Mouse (Mus musculus) hindbrain, embryonic 14.5 days (tissue): ENCODE measurements around the gene Mrps12. TPM values are rescaled to one million over a fixed set of nuclear protein-coding genes. Genes with fewer than 3 reads are reported as not detected.

Experiments
- ATAC-seq: fragments of 200-750 bp; cut with Nextera tagmentation; 2 replicates; pipeline ENCODE4 v1.8.0; 2017; ENCODE audit warnings: moderate number of reproducible peaks, mild to moderate bottlenecking, moderate TSS enrichment, moderate library complexity; ENCODE audit not compliant: low FRiP score
- DNase-seq: peaks from one replicate; pipeline ENCODE4 v3.0.0-alpha.2; 2015; ENCODE audit warnings: low spot score
- H3K27ac ChIP-seq: fragments of 300-500 bp; sonication (generic); 2 replicates; pipeline ENCODE4 v1.5.1; 2014; ENCODE audit warnings: mild to moderate bottlenecking, moderate library complexity
- H3K27me3 ChIP-seq: fragments of 300-500 bp; sonication (generic); 2 replicates; pipeline ENCODE4 v1.6.1; 2014; ENCODE audit warnings: mild to moderate bottlenecking, low read length, mixed read lengths; ENCODE audit not compliant: control insufficient read depth, insufficient read depth
- H3K36me3 ChIP-seq: fragments of 300-500 bp; sonication (generic); replicated peaks from 2 replicates; pipeline ENCODE4 v1.6.1; 2014; ENCODE audit not compliant: control insufficient read depth, insufficient read depth
- H3K4me1 ChIP-seq: fragments of 300-500 bp; sonication (generic); replicated peaks from 2 replicates; pipeline ENCODE4 v1.6.1; 2014; ENCODE audit warnings: antibody characterized with exemption, low read length, mixed read lengths; ENCODE audit not compliant: control insufficient read depth, insufficient read depth
- H3K4me2 ChIP-seq: fragments of 300-500 bp; sonication (generic); replicated peaks from 2 replicates; pipeline ENCODE4 v1.6.1; 2014; ENCODE audit warnings: mild to moderate bottlenecking, moderate library complexity
- H3K4me3 ChIP-seq: fragments of 300-500 bp; sonication (generic); replicated peaks from 2 replicates; pipeline ENCODE4 v1.5.1; 2014; ENCODE audit warnings: mild to moderate bottlenecking, low read length
- H3K9ac ChIP-seq: fragments of 300-500 bp; sonication (generic); 2 replicates; pipeline ENCODE4 v1.6.1; 2014
- H3K9me3 ChIP-seq: fragments of 300-500 bp; sonication (generic); 2 replicates; pipeline ENCODE4 v1.6.1; 2016; ENCODE audit warnings: low read length; ENCODE audit not compliant: control insufficient read depth
- WGBS: fragments of 180-500 bp; shearing (Covaris S2); extraction: QIAGEN DNeasy Blood & Tissue Kit; methylation state at CpG from one replicate; pipeline ENCODE4 v1.1.7; 2014; 5-methylcytosine and 5-hydroxymethylcytosine counted together
- polyA plus RNA-seq: library from polyadenylated mRNA; unstranded; fragments of >200 nt; fragmentation: Nextera tagmentation; extraction: Ambion mirVana; gene quantifications from 2 replicates; pipeline ENCODE4 v1.2.1, GENCODE M21; 2014

Gene Mrps12
- polyA plus RNA-seq, 1 experiment from 2014 or later: 118 TPM

DNA sequence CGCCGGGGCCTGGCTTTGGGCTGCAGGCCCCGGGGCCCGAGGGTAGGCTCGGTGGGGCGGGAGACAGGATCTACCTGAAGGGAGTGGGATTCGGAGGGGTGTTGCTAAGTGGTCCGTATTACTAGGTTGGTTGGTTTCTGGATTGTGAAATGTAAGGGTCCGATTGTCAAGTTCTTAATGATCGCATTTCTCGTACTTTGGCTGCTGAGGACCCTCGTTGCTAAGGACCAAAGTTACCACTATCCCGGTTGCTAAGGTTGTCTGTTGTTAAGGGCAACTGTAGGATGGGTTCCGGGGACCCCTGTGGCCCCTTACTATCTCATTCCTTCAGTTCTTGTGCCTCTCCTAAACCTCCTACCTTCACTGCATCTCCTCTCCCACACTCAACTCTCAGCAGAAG lies 25.3 kb upstream of the Mrps12 start:
- H3K4me3 ChIP-seq: peak overlapping the region; percentile 64
- DNase-seq (peak; percentile 52), ATAC-seq (peak; percentile 7)
- peak overlapping the region; percentile 74 for H3K4me2 ChIP-seq
- 8% methylated on average over 14 of the region's 14 CpGs for WGBS
- H3K9ac ChIP-seq: peak overlapping the region; percentile 75
- peaks cover 26% of the 10 kb centered on the region for H3K4me1 ChIP-seq
- no peaks in the 10 kb centered on the region for H3K27me3 ChIP-seq
- peaks cover 14% of the 10 kb centered on the region for H3K36me3 ChIP-seq
- H3K27ac ChIP-seq: no peak overlapping the region
- H3K9me3 ChIP-seq: no peaks in the 10 kb centered on the region

DNA sequence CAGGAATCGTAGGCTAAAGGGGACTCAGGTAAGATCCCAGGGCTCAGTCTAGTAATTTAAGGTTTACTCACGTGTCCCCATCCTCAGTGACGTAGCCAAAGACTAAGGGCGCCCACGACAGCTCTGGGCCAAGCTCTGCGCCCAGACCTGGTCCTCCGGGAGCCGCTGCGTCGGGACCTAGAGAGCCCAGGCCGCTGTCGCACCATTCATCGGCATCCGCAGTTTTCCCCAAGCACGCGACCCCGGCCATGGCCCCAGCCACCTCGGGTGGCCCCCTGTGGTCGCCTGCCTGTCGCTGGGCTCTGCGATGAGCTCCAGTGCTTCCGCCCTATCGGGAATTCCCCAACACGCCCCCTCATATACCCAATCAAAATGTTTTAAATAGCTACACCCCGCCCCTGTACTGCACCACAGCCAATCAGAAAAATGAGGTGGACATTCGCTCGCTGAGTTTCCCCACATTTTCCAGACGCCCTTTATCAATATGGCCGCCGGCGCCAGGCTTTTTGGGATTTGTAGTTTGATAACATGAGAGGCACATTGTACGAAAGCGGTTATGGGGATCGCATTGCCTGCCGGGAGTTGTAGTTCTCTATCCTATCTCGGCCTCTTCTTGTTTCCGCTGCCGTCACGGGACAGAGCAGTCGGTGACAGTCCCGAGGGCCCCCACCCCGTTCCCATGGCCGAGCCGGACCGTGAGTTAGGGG lies 24.7 kb upstream of the Mrps12 start, which contains the start of gene Sirt2:
Gene Sirt2, plus strand, starts transcription at position 563 of the 707 bp plus-strand sequence.
- DNase-seq: peak; percentile 98
- H3K9ac ChIP-seq: peak within 1 kb of the TSS; percentile 75
- no peaks in the 10 kb centered on the region for H3K9me3 ChIP-seq
- peak within 1 kb of the TSS; percentile 74 for H3K4me2 ChIP-seq
- peak within 1 kb of the TSS; percentile 15; the same call in 1 of the 2 replicates for H3K27ac ChIP-seq
- peak within 1 kb of the TSS; percentile 64 for H3K4me3 ChIP-seq
- ATAC-seq: peak; percentile 98
- under 1% methylated on average over 45 of the region's 45 CpGs for WGBS
- peaks cover 26% of the 10 kb centered on the region for H3K4me1 ChIP-seq
- no peaks in the 10 kb centered on the region for H3K27me3 ChIP-seq
- peaks cover 20% of the 10 kb centered on the region for H3K36me3 ChIP-seq

DNA sequence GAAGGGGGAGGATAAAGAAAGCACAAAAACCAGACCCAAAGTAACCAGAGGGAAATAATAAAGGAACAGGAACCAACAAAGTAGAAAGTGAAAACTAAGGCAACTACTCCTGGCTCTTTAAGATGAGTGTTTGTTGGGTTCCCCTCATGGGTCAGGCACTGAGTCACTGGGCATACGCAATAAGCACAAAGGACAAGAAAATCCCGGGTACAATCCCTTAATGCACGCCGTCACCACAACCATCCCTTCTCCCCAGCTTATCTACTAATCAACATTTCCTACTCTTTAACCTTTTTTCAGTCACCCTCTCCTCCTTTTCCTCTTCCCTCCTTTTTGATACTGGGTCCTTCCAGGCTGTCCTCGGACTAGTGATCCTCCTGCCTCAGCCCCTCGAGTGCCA lies 23.6 kb upstream of the Mrps12 start:
- Histone ChIP-seq H3K4me1 (peaks cover 26% of the 10 kb centered on the region), H3K4me3 (peak overlapping the region; percentile 64; the same call in 1 of the 2 replicates), H3K27me3 (no peaks in the 10 kb centered on the region), H3K4me2 (peak overlapping the region; percentile 58; the same call in 1 of the 2 replicates), H3K9ac (peak overlapping the region; percentile 71; the same call in 1 of the 2 replicates), H3K27ac (no peak overlapping the region), H3K9me3 (no peaks in the 10 kb centered on the region), H3K36me3 (peaks cover 31% of the 10 kb centered on the region)
- 86% methylated on average over 6 of the region's 6 CpGs for whole genome bisulfite sequencing
- DNase-seq: no peak
- ATAC-seq: no peak

DNA sequence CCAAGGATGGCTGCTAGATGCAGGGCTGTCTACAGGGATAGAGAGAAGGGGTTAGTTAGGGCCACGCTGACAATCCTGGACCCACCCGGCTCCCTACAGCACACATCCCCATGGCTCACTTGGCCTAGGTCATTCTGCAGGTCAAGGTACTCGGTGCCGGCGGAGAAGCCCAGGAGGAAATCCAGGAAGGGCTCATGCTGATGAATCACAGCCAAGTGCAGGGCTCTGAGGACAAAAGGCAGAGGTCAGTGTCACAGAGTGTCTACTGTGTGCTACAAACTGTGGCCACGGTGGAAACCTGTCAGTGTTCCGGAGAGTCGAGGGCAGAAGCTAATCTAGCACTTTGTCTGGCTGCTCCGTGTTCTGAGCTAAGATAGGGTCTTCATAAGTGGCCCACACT lies 20.3 kb upstream of the Mrps12 start:
- Histone ChIP-seq H3K4me2 (no peak overlapping the region), H3K9me3 (no peaks in the 10 kb centered on the region), H3K9ac (no peak overlapping the region), H3K4me3 (no peak overlapping the region), H3K27ac (no peak overlapping the region), H3K4me1 (peaks cover 12% of the 10 kb centered on the region), H3K27me3 (no peaks in the 10 kb centered on the region), H3K36me3 (peaks cover 49% of the 10 kb centered on the region)
- ATAC-seq: no peak
- 92% methylated on average over 9 of the region's 9 CpGs for WGBS
- DNase-seq: no peak

DNA sequence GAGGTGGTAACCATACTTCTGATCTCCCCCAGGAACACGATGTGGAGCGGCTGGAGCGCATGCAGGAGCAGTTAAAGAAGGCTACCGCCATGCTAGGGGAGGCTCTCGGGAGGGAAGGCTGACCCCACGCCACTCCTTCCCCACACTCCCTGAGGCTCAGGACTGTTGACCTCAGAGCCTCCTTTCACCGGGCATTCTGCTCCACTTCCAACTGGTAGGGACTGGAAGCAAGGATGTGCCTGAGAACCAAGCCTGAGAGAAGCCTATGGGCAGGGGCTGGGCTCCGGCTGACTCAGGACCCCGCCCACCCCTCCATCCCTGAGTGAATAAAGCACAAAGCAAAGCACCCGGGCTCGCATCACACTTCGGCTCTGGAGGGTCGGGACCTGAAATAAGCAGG lies 17.0 kb upstream of the Mrps12 start:
- peaks cover 50% of the 10 kb centered on the region for H3K36me3 ChIP-seq
- H3K27me3 ChIP-seq: no peaks in the 10 kb centered on the region
- no peaks in the 10 kb centered on the region for H3K9me3 ChIP-seq
- DNase-seq (no peak), ATAC-seq (no peak)
- WGBS: 80% methylated on average over 13 of the region's 13 CpGs
- H3K4me3 ChIP-seq: no peak overlapping the region
- H3K27ac ChIP-seq: no peak overlapping the region
- H3K4me2 ChIP-seq: no peak overlapping the region
- peaks cover 5% of the 10 kb centered on the region for H3K4me1 ChIP-seq
- no peak overlapping the region for H3K9ac ChIP-seq

DNA sequence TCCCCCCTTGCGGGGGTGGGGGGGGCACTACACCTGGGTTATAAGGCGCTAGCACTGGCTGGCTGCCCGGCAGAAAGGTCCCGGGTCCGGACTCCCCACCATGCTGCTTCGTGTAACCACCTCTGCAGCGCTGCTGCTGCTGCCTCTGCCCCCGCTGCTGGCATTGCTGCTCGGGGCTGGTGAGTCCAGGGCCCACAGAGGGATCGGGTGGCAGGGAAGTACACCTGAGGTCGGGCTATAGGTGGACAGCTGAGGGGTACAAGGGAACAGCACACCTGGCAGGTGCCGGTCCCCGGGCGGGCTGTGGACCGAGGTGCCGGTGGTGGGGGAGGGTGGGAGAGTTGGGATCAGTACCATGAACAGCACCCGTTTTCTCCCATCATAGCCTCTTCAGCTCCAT lies 14.5 kb upstream of the Mrps12 start, which contains the start of gene Ccer2:
Gene Ccer2, plus strand, starts transcription at position 96 of the 400 bp plus-strand sequence.
- 4% methylated on average over 17 of the region's 17 CpGs for WGBS

DNA sequence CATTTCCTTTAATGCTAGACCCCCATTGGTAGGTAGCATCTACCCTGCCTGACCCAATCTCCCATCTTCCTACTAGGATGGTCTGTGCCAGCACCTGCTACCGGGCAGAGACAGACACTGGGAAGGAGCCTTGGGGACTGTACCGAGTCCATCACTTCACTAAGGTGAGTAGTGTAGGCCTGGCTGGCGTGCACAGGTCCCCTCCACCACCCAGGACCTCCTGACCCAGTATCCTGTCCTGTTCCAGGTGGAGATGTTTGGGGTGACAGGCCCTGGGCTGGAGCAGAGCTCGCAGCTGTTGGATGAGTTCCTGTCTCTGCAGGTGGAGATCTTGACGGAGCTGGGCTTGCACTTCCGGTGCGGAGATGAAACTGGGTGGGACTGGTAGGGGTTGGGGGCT lies 8.3 kb upstream of the Mrps12 start:
- H3K4me3 ChIP-seq: no peak overlapping the region
- H3K4me2 ChIP-seq: no peak overlapping the region
- no peaks in the 10 kb centered on the region for H3K4me1 ChIP-seq
- peaks cover 21% of the 10 kb centered on the region for H3K36me3 ChIP-seq
- H3K27ac ChIP-seq: no peak overlapping the region
- no peak overlapping the region for H3K9ac ChIP-seq
- H3K27me3 ChIP-seq: no peaks in the 10 kb centered on the region
- WGBS: 97% methylated on average over 7 of the region's 7 CpGs
- ATAC-seq (no peak), DNase-seq (no peak)
- no peaks in the 10 kb centered on the region for H3K9me3 ChIP-seq

More for the DNA sequence above, 14.5 kb upstream of the Mrps12 start, which contains the start of gene Ccer2:
- Histone ChIP-seq H3K4me3 (0 out of 2 replicates have a peak within 1 kb of the TSS, but pooled peaks have one; percentile 10), H3K9me3 (no peaks in the 10 kb centered on the region), H3K9ac (peak within 1 kb of the TSS; percentile 7; the same call in 1 of the 2 replicates), H3K27ac (no peak within 1 kb of the TSS), H3K4me1 (peaks cover 5% of the 10 kb centered on the region), H3K4me2 (peak within 1 kb of the TSS; percentile 45), H3K27me3 (no peaks in the 10 kb centered on the region), H3K36me3 (peaks cover 34% of the 10 kb centered on the region)
- ATAC-seq: peak; percentile 44; the same call in 1 of the 2 replicates
- DNase-seq: no peak

DNA sequence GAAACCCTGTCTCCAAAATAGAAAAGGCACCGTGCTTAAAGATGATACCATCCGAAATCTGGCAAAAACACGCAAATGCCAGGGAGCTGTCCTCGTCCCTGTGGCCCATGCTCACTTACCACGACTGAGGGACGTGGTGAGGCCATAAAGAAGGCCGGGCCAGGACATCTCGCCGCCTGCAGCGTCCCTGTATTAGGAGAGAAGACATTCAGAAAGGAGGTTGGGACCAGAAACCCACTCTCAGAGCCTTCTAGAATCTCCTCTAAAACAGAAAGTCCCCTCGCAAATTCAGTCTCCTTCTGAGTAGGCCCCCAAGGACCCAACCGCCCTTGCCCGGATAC lies 282 bp downstream of the Mrps12 start:
- WGBS: 3% methylated on average over 13 of the region's 13 CpGs

DNA sequence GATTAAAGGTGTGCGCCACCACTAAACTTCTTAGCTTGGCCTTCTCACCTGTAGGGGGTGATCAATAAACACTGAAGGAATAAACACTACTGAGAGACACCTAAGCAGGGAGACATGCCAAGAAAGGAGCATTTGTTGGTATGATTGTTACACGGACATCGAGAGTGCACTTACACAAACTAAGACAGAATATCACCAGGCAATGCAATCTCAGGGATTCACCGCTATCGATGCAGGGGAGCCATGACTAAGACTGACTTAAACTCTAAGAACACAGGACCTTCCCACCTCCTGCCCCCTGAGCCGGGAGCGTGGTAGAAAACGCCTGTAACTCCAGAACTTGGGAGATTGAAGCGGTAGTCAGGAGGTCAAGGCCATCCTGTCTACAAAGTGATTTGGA lies 671 bp downstream of the Mrps12 start:
- no peak overlapping the region for H3K27ac ChIP-seq
- no peaks in the 10 kb centered on the region for H3K27me3 ChIP-seq
- H3K36me3 ChIP-seq: peaks cover 24% of the 10 kb centered on the region
- H3K4me2 ChIP-seq: peak overlapping the region; percentile 65
- peak overlapping the region; percentile 58 for H3K9ac ChIP-seq
- H3K4me3 ChIP-seq: peak overlapping the region; percentile 61
- ATAC-seq: no peak
- DNase-seq: no peak
- WGBS: 47% methylated on average over 9 of the region's 9 CpGs
- no peaks in the 10 kb centered on the region for H3K9me3 ChIP-seq
- H3K4me1 ChIP-seq: peaks cover 11% of the 10 kb centered on the region

More for the DNA sequence above, 282 bp downstream of the Mrps12 start:
- H3K9me3 ChIP-seq: no peaks in the 10 kb centered on the region
- H3K4me2 ChIP-seq: peak overlapping the region; percentile 65
- peaks cover 11% of the 10 kb centered on the region for H3K4me1 ChIP-seq
- H3K27me3 ChIP-seq: no peaks in the 10 kb centered on the region
- 0 out of 2 replicates have a peak overlapping the region, but pooled peaks have one; percentile 3 for H3K27ac ChIP-seq
- peak overlapping the region; percentile 61 for H3K4me3 ChIP-seq
- DNase-seq: no peak
- H3K9ac ChIP-seq: peak overlapping the region; percentile 58
- H3K36me3 ChIP-seq: peaks cover 25% of the 10 kb centered on the region
- ATAC-seq: peak; percentile 6; the same call in 1 of the 2 replicates
